Comparison of ENCODE assay signal across 8 mouse cellular contexts in genomic region chr6:137654776-137655175, GRCm38 (mm10). TPM values are rescaled to one million over a fixed set of nuclear protein-coding genes. Genes with fewer than 3 reads are reported as not detected.
DNase-seq lines count a peak whose midpoint lies in the region; ATAC-seq and TF ChIP-seq lines count a peak whose summit lies in the region.
"Had no signal": no experiment of that assay in that cellular context is flagged by ENCODE, and none has a peak within 500 bp of the region (broad histone marks: within the 10 kb centered on the region; RNA-seq: fewer than 3 reads in every experiment).

Gene Eps8 (minus strand): TSS chr6:137654876.

- no peaks in the 10 kb centered on the region for H3K36me3 ChIP-seq in limb, embryonic 12.5 days
- no peaks in the 10 kb centered on the region for H3K36me3 ChIP-seq in limb, embryonic 10.5 days
- H3K36me3 ChIP-seq in hindbrain, embryonic 15.5 days = no peaks in the 10 kb centered on the region

- no peak within 1 kb of the TSS for H3K27ac ChIP-seq in limb, embryonic 12.5 days
- H3K27ac ChIP-seq in limb, embryonic 10.5 days = no peak within 1 kb of the TSS
- no peak within 1 kb of the TSS for H3K27ac ChIP-seq in embryonic fibroblast, embryonic 13.5 days (ENCODE audit: insufficient read depth, low read length)
- H3K27ac ChIP-seq in hindbrain, embryonic 15.5 days (replicated peaks) = no peak within 1 kb of the TSS

- no peaks in the 10 kb centered on the region for H3K9me3 ChIP-seq in limb, embryonic 12.5 days
- no peaks in the 10 kb centered on the region for H3K9me3 ChIP-seq in limb, embryonic 10.5 days (replicated peaks)
- no peaks in the 10 kb centered on the region for H3K9me3 ChIP-seq in hindbrain, embryonic 15.5 days

- no peak for DNase-seq in limb, embryonic 10.5 days (ENCODE audit: low spot score)
- DNase-seq in cerebellum, postnatal 10 days = no peak

- ATAC-seq in limb, embryonic 12.5 days (ENCODE audit: insufficient number of reproducible peaks, insufficient read depth, low FRiP score, low TSS enrichment, low read depth) = no peak
- ATAC-seq in hindbrain, embryonic 15.5 days (ENCODE audit: low FRiP score, low read depth) = no peak
- ATAC-seq in monocyte, adult 5-6 weeks (replicated peaks; ENCODE audit: insufficient number of reproducible peaks, low FRiP score, low TSS enrichment, poor library complexity, severe bottlenecking) = no peak
- ATAC-seq in frontal cortex, adult (ENCODE audit: low TSS enrichment) = no peak

- no peaks in the 10 kb centered on the region for H3K27me3 ChIP-seq in limb, embryonic 12.5 days
- peaks cover 2% of the 10 kb centered on the region; the same call in 1 of the 2 replicates for H3K27me3 ChIP-seq in limb, embryonic 10.5 days (ENCODE audit: low read depth, poor library complexity, severe bottlenecking)
- H3K27me3 ChIP-seq in hindbrain, embryonic 15.5 days = no peaks in the 10 kb centered on the region

- 88% methylated on average over 2 of the region's 2 CpGs for WGBS in limb, embryonic 12.5 days
- WGBS in limb, embryonic 10.5 days = 90% methylated on average over 2 of the region's 2 CpGs
- 97% methylated on average over 2 of the region's 2 CpGs for WGBS in hindbrain, embryonic 15.5 days

- no peak within 1 kb of the TSS for H3K9ac ChIP-seq in limb, embryonic 12.5 days (replicated peaks)
- H3K9ac ChIP-seq in hindbrain, embryonic 15.5 days = no peak within 1 kb of the TSS

- H3K4me1 ChIP-seq in limb, embryonic 12.5 days (replicated peaks) = peaks cover 3% of the 10 kb centered on the region; the same call in 1 of the 2 replicates
- H3K4me1 ChIP-seq in limb, embryonic 10.5 days = no peaks in the 10 kb centered on the region
- H3K4me1 ChIP-seq in embryonic fibroblast, embryonic 13.5 days (ENCODE audit: control insufficient read depth, insufficient read depth, low read length) = no peaks in the 10 kb centered on the region
- H3K4me1 ChIP-seq in hindbrain, embryonic 15.5 days (replicated peaks) = no peaks in the 10 kb centered on the region
- H3K4me1 ChIP-seq: megakaryocyte, embryonic 14.5 days had no signal

- no peak for TF ChIP-seq CTCF in embryonic fibroblast, embryonic 13.5 days (IDR thresholded peaks at IDR 0.05; ENCODE audit: borderline replicate concordance, insufficient read depth, low read length)

- no peak within 1 kb of the TSS for H3K4me3 ChIP-seq in limb, embryonic 12.5 days (replicated peaks)
- H3K4me3 ChIP-seq in limb, embryonic 10.5 days = no peak within 1 kb of the TSS
- no peak within 1 kb of the TSS for H3K4me3 ChIP-seq in embryonic fibroblast, embryonic 13.5 days (ENCODE audit: insufficient read depth, low read length)
- no peak within 1 kb of the TSS for H3K4me3 ChIP-seq in hindbrain, embryonic 15.5 days
- H3K4me3 ChIP-seq: megakaryocyte, embryonic 14.5 days had no signal

- no peak within 1 kb of the TSS for H3K4me2 ChIP-seq in limb, embryonic 12.5 days
- no peak within 1 kb of the TSS for H3K4me2 ChIP-seq in hindbrain, embryonic 15.5 days

- TF ChIP-seq POLR2A in embryonic fibroblast, embryonic 13.5 days (IDR thresholded peaks at IDR 0.05; ENCODE audit: low read depth, low read length) = no peak

RNA-seq across cellular contexts. Expression of gene Eps8, which starts in this region (rescaled TPM):
- 11.1 and 14.7 TPM in 2 replicates for polyA plus RNA-seq in limb, embryonic 12.5 days (2016; fragmentation: Nextera tagmentation; extraction: Ambion mirVana)
- polyA plus RNA-seq in limb, embryonic 10.5 days (2016; fragmentation: Nextera tagmentation; extraction: Ambion mirVana) = 4.8 and 7.0 TPM in 2 replicates
- 48.4 and 53.6 TPM in 2 replicates for polyA plus RNA-seq in embryonic fibroblast, embryonic 13.5 days (2011; ENCODE audit: insufficient read length, low read depth, missing spikeins)
- 25.4 and 27.5 TPM in 2 replicates for polyA plus RNA-seq in hindbrain, embryonic 15.5 days (2015; fragmentation: Nextera tagmentation; extraction: Ambion mirVana)
- total RNA-seq in monocyte, adult 5-6 weeks (2017) = 50.3 to 74.9 TPM (median 55.6 TPM) in 3 replicates
